Mouse (Mus musculus) heart, embryonic 10.5 days (tissue): ENCODE results near the gene Dennd2a. TPM values are rescaled to one million over a fixed set of nuclear protein-coding genes. Genes with fewer than 3 reads are reported as not detected.

ENCODE experiments used
- DNase-seq: peaks from one replicate; pipeline ENCODE4 v3.0.0-alpha.2; 2017; ENCODE audit warnings: low spot score
- H3K27ac ChIP-seq: fragments of 300-500 bp; sonication (generic); 2 replicates; pipeline ENCODE4 v1.5.1; 2016; ENCODE audit warnings: mild to moderate bottlenecking
- H3K27me3 ChIP-seq: fragments of 300-500 bp; sonication (generic); 2 replicates; pipeline ENCODE4 v1.6.1; 2016; ENCODE audit warnings: mild to moderate bottlenecking; ENCODE audit not compliant: poor library complexity, insufficient read depth, severe bottlenecking
- H3K36me3 ChIP-seq: fragments of 300-500 bp; sonication (generic); 2 replicates; pipeline ENCODE4 v1.6.1; 2016; ENCODE audit warnings: mild to moderate bottlenecking, moderate library complexity
- H3K4me1 ChIP-seq: fragments of 300-500 bp; sonication (generic); 2 replicates; pipeline ENCODE4 v1.6.1; 2016; ENCODE audit warnings: mild to moderate bottlenecking
- H3K4me3 ChIP-seq: fragments of 300-500 bp; sonication (generic); 2 replicates; pipeline ENCODE4 v1.5.1; 2016; ENCODE audit warnings: mild to moderate bottlenecking, moderate library complexity
- H3K9me3 ChIP-seq: fragments of 300-500 bp; sonication (generic); 2 replicates; pipeline ENCODE4 v1.6.1; 2016; ENCODE audit warnings: mild to moderate bottlenecking, moderate library complexity
- WGBS: fragments of 180-500 bp; shearing (Covaris S2); methylation state at CpG from one replicate; pipeline ENCODE4 v1.1.7; 2016; 5-methylcytosine and 5-hydroxymethylcytosine counted together
- polyA plus RNA-seq: library from polyadenylated mRNA; unstranded; fragments of >200 nt; fragmentation: Nextera tagmentation; extraction: Ambion mirVana; gene quantifications from 2 replicates; pipeline ENCODE4 v1.2.1, GENCODE M21; 2016

The Dennd2a gene
- polyA plus RNA-seq, 1 experiment from 2014 or later: 29.6 TPM

DNA sequence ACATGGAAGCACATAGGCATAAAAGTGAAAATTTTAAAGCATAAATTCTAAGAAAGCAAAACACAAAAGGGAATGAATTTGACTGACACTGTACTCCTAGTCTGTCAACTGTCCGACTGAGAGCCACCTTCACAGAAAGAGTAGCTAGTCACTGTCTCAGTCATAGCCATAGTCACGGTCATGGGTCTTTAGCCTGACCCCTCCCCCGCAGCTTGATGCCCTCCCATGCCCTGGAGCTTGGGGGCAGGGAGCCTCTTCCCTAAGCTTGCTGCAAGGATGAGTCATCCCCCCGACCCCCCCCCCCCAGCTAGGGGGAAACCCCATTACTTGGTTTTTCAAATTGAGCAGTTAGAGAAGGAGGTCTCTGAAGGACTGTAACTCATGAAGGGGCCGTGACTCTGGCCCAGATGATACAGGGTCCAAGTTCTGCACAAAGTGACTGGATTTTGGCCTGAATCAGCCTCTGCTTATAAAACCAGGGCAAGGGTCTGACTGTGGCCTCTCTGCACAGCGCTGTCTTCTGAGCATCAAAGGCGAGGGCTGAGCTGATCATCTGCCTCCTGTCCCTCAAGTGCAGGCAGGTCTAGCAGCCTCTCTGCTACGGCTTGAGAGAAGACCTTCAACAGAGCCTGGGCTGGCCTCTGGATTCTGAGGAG lies 5.6 kb downstream of the Dennd2a start:
- Histone ChIP-seq H3K9me3 (no peaks in the 10 kb centered on the region), H3K27me3 (no peaks in the 10 kb centered on the region), H3K36me3 (peaks cover 27% of the 10 kb centered on the region), H3K4me3 (no peak overlapping the region), H3K27ac (peak overlapping the region; percentile 42), H3K4me1 (peaks cover 47% of the 10 kb centered on the region)
- WGBS: 54% methylated on average over 8 of the region's 8 CpGs
- DNase-seq: no peak

DNA sequence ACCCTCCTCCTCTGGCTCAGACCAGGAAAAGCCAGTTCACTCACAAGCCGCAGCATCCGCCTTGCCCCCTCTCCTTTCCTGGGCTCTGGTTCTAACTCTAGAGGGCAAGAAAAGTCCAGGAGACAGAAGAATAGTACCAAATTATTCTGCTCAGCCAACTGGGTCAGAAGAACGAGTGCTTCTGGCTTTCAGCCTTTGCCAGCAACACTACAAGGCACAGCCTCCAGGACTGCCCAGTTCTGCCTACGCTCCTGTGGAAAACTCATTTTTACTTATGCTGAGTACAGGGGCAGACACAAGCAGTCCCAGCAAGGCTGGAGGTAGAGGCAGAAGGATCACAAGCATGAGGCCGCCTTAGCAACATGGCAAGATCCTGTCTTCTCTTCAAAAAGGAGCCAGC lies 9.6 kb downstream of the Dennd2a start:
- Histone ChIP-seq H3K4me1 (peaks cover 44% of the 10 kb centered on the region), H3K27me3 (no peaks in the 10 kb centered on the region), H3K4me3 (no peak overlapping the region), H3K27ac (no peak overlapping the region; the same call in 1 of the 2 replicates), H3K9me3 (no peaks in the 10 kb centered on the region), H3K36me3 (peaks cover 30% of the 10 kb centered on the region)
- DNase-seq: no peak
- 77% methylated on average over 5 of the region's 5 CpGs for WGBS

DNA sequence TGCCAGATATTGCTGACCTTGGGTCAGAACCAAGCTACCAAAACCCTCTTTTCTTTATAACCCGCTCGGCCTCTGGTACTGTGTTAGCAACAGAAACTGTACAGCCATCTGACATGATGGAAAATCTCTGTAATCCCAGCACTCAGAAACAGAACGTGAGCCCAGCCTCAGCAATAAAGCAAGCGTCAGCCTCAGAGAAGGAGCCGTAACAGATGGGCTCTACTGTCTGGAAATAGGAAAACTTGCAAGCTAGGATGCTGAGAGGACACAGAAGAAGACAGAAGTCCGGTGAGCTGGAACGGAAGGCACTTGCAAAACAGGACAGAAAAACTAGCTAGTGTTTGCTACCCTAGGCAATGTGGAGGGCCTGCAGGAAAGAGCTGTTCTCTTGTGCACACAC lies 12.2 kb downstream of the Dennd2a start:
- Histone ChIP-seq H3K36me3 (peaks cover 18% of the 10 kb centered on the region; the same call in 1 of the 2 replicates), H3K4me3 (no peak overlapping the region), H3K9me3 (no peaks in the 10 kb centered on the region), H3K27ac (0 out of 2 replicates have a peak overlapping the region, but pooled peaks have one; percentile 16), H3K4me1 (peaks cover 46% of the 10 kb centered on the region), H3K27me3 (no peaks in the 10 kb centered on the region)
- DNase-seq: no peak
- WGBS: 86% methylated on average over 7 of the region's 7 CpGs

DNA sequence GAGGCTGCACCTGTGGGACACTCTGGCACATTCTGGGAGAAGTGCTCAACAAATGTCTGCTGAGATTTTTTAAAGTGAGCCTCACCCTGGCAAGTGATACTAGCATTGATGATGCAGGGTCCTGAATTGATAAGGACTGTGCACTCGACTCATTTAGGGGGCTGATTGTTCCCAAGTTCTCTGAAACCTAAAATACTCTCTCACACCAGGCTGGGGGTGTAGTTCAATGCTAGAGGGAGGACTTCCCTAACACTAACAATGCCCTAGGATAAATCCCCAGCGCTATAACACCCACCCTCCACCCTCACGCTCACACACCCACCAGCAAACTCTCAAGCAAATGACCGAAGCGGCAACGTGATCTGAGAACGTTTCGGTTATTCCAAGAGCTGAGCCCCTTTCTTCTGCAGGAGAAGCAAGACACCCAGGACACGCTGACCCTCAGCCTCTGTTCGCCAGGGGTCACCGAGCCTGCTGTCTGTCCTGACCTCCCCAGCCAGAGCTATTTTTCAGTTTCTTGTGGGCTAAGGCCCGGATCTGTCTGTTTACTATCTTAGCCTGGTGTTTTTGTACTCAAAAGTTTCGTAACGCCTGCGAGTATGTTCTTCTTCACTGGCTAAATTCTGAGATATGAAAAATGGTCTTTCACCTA lies 13.8 kb downstream of the Dennd2a start:
- Histone ChIP-seq H3K36me3 (peaks cover 18% of the 10 kb centered on the region; the same call in 1 of the 2 replicates), H3K4me1 (peaks cover 62% of the 10 kb centered on the region), H3K27me3 (no peaks in the 10 kb centered on the region), H3K27ac (peak overlapping the region; percentile 85), H3K9me3 (no peaks in the 10 kb centered on the region), H3K4me3 (no peak overlapping the region)
- no peak for DNase-seq
- WGBS: 58% methylated on average over 15 of the region's 15 CpGs

DNA sequence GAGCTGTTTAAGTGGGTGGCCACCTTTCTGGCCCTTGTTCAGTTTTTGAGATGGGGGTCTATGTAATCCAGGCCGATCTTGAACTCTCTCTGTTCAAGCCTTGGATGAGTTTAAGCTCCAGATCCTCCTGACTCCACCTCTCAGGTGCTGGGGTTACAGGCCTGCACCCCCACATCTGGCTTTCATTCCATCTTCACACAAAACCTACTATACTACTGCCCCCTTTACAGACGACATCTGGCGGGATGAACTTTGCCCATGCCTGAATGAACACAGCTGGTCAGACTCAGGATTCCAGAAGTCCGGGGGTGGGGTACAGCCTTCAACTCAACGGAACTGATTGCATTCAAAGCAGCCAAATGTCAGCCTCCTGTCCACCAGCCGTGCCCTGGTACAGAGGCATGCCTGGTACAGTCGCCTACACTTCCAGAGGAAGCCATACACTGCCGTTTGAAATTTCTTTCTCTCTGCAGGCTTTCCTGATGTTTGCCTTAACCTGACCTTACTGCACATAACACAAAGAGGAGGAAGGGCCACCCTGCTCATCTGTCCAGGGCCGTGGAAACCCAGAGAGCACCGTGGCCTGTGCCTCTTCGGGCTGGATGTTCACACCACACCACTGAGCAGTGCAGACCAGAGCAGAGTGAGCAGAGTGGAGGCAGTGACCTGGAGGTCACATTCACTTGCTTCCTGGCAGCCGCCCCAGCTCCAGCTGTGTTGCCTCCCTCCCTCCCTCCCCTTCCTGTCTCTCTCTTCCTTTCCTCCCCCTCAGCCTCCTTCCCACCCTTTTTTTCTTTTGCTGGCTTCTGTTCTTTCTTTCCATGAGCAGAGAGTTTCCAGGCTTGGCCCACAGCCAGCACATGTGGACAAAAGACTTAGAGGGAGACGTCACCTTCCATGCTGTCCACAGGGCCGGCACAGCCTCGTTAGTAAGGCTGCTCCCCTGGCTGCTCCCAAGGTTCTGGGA lies 14.8 kb downstream of the Dennd2a start:
- H3K4me1 ChIP-seq: peaks cover 67% of the 10 kb centered on the region

DNA sequence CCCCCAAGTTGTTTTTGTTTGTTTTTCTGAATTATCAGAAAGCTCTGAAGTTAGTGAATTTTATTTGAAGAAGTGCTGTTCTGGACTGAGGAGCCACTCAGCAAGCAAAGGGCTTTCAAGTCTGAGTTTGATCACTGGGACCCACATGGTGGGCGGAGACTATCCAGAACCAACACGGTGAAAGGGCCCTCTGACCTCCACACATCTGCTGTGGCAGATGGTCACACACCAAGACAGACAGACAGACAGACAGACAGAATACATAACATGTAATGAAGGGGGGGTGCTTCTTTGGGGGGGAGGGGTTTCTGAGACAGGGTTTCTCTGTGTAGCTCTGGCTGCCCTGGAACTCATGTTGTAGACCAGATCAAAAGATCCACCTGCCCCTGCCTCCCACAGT lies 17.1 kb downstream of the Dennd2a start:
- no peaks in the 10 kb centered on the region for H3K9me3 ChIP-seq
- H3K27me3 ChIP-seq: no peaks in the 10 kb centered on the region
- H3K27ac ChIP-seq: peak overlapping the region; percentile 81
- 45% methylated on average over 2 of the region's 2 CpGs for WGBS
- no peak for DNase-seq
- peaks cover 2% of the 10 kb centered on the region; the same call in 1 of the 2 replicates for H3K36me3 ChIP-seq
- H3K4me3 ChIP-seq: no peak overlapping the region
- peaks cover 65% of the 10 kb centered on the region for H3K4me1 ChIP-seq

More for the DNA sequence above, 14.8 kb downstream of the Dennd2a start:
- Histone ChIP-seq H3K27ac (peak overlapping the region; percentile 85), H3K9me3 (no peaks in the 10 kb centered on the region), H3K4me3 (no peak overlapping the region; the same call in 1 of the 2 replicates), H3K36me3 (peaks cover 13% of the 10 kb centered on the region; the same call in 1 of the 2 replicates), H3K27me3 (no peaks in the 10 kb centered on the region)
- DNase-seq: peak; percentile 88
- WGBS: 33% methylated on average over 15 of the region's 15 CpGs

DNA sequence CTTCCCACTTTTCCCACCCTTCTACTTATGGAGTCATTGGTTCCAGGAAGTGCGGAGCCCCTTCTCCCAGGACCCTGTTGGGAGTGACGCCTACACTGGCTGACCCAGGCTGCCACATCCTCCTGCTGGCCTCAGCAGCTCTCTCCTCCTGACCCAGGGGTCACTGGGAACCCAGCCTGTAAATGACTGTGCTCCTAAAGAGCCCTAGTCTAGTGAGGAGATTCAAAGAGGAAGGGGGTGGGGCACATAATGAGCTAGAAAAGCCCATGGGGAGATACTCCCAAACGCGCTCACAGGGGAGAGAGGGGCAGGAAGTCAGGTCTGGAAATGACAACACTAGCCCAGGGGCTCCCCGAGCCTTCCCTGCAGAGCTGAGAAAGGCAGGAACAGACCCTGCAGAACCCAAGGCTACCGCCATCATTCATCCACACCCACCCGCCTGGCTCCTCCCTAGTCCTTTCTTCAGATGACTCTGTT lies 17.9 kb downstream of the Dennd2a start:
- Histone ChIP-seq H3K4me1 (peaks cover 58% of the 10 kb centered on the region), H3K4me3 (peak overlapping the region; percentile 38), H3K27ac (peak overlapping the region; percentile 81), H3K27me3 (no peaks in the 10 kb centered on the region), H3K36me3 (no peaks in the 10 kb centered on the region), H3K9me3 (no peaks in the 10 kb centered on the region)
- WGBS: 11% methylated on average over 7 of the region's 7 CpGs
- no peak for DNase-seq

DNA sequence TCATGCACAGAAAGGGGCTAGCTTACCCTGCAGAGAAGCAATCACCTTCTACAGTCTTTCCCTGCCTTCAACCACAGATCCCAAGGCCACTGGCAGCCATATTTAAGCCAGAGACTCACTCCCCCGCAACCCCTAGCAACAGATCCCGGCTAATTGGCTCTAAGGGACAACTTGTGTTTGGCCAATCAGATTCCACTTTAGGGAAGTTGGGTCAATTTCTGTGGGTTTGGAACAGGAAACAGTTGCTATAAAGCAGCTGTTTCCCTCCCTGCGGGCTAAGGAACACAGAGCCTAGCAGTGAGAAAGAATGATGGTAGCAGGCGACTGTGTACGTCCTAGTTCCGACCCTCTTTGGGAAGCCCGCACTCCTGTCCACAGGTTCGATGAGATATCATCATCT lies 19.4 kb downstream of the Dennd2a start:
- Histone ChIP-seq H3K4me3 (no peak overlapping the region), H3K36me3 (peaks cover 9% of the 10 kb centered on the region), H3K27me3 (no peaks in the 10 kb centered on the region), H3K27ac (0 out of 2 replicates have a peak overlapping the region, but pooled peaks have one; percentile 81), H3K4me1 (peaks cover 45% of the 10 kb centered on the region), H3K9me3 (0 out of 2 replicates have a peak, but pooled peaks cover 2% of the 10 kb centered on the region)
- WGBS: 72% methylated on average over 8 of the region's 8 CpGs
- no peak for DNase-seq

DNA sequence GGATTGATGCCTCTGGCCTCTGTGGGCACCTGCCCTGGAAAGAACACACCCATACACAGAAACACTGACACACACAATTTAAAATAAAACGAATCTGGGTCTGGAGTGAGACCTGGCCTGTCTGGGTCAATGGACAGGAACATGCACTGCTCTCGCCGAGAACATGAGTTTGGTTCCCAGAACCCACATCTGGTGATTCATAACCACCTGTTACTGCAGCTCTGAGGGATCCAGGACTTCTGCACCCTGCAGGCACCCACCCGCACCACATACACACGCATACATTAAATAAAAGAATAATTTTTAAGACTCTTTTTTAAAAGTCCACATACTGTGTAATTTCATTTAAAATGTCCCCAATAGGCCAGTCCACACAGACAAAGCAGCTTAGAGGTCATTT lies 20.4 kb downstream of the Dennd2a start:
- Histone ChIP-seq H3K27me3 (no peaks in the 10 kb centered on the region), H3K36me3 (peaks cover 9% of the 10 kb centered on the region), H3K4me3 (no peak overlapping the region), H3K27ac (no peak overlapping the region), H3K4me1 (peaks cover 36% of the 10 kb centered on the region), H3K9me3 (0 out of 2 replicates have a peak, but pooled peaks cover 2% of the 10 kb centered on the region)
- WGBS: 92% methylated on average over 5 of the region's 5 CpGs
- DNase-seq: no peak

DNA sequence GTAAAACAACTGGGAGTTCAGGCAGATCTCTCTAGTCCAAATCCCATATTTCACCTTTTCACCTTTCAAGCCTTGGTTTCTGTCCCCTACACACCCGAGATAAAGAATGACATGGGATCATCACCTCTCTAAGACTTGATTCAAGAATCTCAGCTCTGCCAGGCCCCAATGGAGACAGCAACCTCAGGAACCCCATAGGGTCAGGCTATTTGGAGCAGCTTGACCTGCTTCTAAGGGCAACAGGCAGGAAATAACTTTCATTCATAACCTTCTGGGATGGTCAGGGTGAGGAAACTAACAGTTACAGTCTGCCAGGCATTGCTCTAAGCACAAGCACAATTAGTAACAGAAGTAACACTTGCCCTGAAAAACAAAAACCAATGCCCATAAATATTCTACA lies 21.0 kb downstream of the Dennd2a start:
- H3K36me3 ChIP-seq: peaks cover 9% of the 10 kb centered on the region
- H3K4me3 ChIP-seq: no peak overlapping the region
- H3K4me1 ChIP-seq: peaks cover 35% of the 10 kb centered on the region
- DNase-seq: no peak
- WGBS: 30% methylated on average over 1 of the region's 1 CpGs
- 0 out of 2 replicates have a peak, but pooled peaks cover 2% of the 10 kb centered on the region for H3K9me3 ChIP-seq
- H3K27me3 ChIP-seq: no peaks in the 10 kb centered on the region
- no peak overlapping the region for H3K27ac ChIP-seq

DNA sequence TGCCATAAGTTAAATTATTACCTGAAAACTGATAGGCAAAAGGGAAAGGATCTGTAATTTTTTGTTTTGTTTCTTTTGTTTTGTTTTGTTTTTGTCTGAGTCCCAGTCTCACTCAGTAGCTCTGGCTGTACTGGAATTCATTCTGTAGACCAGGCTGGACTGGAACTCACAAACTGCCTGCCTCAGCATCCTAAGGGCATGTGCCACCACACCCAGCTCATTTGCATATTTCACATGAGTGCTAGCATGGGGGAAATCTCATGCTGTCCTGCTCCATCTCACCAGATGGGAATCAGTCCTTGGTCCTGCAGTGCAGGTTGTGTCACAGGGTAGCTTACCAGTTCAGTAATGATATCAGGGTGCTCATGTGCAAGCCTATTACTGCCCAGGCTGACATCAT lies 22.7 kb downstream of the Dennd2a start:
- no peak overlapping the region for H3K4me3 ChIP-seq
- H3K36me3 ChIP-seq: peaks cover 9% of the 10 kb centered on the region
- H3K27me3 ChIP-seq: no peaks in the 10 kb centered on the region
- H3K27ac ChIP-seq: no peak overlapping the region
- peaks cover 26% of the 10 kb centered on the region for H3K4me1 ChIP-seq
- 0 out of 2 replicates have a peak, but pooled peaks cover 2% of the 10 kb centered on the region for H3K9me3 ChIP-seq
- DNase-seq: no peak

DNA sequence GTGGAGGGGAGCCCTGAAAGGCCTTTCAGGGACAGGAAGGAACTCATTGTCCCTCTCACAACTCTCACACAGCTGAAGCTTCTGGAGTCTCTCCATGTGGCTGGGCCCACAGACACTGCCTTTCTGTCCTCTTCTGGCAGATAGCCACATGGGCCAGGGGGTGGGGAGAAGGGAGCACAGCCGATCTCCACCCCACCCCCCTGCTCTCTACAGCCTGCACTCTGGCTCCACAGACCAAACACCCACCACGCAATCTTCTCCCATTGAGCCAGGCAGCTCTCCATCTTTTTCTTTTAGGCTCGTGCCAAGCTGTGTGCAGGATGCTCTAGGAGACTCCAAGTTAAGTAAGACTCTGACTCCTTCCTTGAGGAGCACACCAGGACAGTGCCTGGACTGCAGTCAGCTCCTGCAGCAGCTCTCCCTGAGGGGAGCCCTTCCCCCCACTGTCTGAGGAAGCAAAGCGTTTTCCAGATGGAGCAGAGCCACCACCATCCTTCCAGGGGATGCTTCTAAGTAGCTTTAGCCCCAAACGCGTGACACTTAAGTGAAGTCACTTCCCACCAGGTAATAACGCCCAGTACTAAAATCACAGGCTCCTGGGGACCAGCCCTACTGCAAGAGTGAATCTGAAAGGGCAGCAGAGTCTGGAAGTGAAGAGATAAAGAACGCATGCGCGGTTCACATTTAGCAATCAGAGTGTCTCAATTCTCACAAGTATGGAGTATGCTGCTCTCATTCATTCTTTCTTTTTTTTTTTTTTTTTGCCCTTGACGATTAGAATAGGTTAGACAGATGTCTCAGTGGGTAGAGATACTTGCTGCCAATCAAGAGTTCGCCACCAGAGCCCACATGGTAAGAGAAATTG lies 28.8 kb downstream of the Dennd2a start:
- Histone ChIP-seq H3K9me3 (0 out of 2 replicates have a peak, but pooled peaks cover 1% of the 10 kb centered on the region), H3K27me3 (no peaks in the 10 kb centered on the region), H3K36me3 (peaks cover 16% of the 10 kb centered on the region), H3K4me3 (0 out of 2 replicates have a peak overlapping the region, but pooled peaks have one; percentile 2), H3K27ac (peak overlapping the region; percentile 59), H3K4me1 (peaks cover 25% of the 10 kb centered on the region)
- WGBS: 22% methylated on average over 12 of the region's 12 CpGs
- no peak for DNase-seq
